Comparison of ENCODE assay signal across 9 mouse cellular contexts in the genomic region with DNA sequence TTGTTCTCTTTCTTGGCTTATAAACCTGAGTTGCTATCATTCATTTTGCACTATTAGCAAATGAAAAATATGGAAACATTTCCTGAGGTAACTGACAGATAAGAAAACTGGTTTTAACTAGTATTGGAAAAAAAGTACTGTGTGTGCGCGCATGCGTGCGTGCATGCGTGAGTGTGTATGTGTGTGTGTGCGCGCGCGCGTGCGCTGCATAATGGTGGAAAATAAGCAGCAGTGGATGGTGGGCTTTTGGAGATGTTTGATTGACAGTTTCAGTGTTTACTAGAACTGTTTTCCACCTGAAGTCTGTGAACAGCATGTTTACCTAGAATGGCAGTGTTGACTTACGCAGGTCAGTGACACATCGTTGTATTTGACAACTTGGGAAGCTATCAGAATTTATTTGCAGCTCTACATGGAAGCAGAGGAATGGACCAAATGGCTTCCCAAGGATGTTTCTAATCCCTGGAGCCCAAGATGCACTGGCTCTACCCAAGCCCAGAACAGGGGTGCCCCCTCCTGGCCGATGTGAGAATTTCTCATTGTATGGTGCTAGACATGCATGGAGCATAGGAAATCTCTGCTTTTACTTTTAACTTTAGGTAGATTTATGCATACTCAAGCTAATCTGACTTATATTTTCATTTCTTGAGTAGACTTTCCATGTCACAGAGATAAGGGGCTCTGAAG.
A peak's percentile ranks its signal among the peaks of the same experiment; 100 is the strongest.
DNase-seq lines count a peak whose midpoint lies in the region; ATAC-seq lines count a peak whose summit lies in the region.
"Had no signal": no experiment of that assay in that cellular context is flagged by ENCODE, and none has a peak within 500 bp of the region (broad histone marks: within the 10 kb centered on the region; RNA-seq: fewer than 3 reads in every experiment).

No protein-coding gene starts in this region.

- no peaks in the 10 kb centered on the region for H3K4me1 ChIP-seq in hindbrain, embryonic 14.5 days (replicated peaks; ENCODE audit: control insufficient read depth, insufficient read depth, low read length)
- H3K4me1 ChIP-seq: liver, embryonic 15.5 days had no signal

- 85% methylated on average over 14 of the region's 14 CpGs for WGBS in hindbrain, embryonic 14.5 days

- no peaks in the 10 kb centered on the region for H3K9me3 ChIP-seq in hindbrain, embryonic 14.5 days (ENCODE audit: control insufficient read depth, low read length)
- H3K9me3 ChIP-seq: liver, embryonic 15.5 days had no signal

- peak; percentile 92 for DNase-seq in Muller cell, postnatal 12 days (ENCODE audit: inconsistent ontology term)
- peak; percentile 68 to 76 for DNase-seq in cerebellum, adult 18-20 months
- DNase-seq in hindbrain, embryonic 14.5 days (ENCODE audit: low spot score) = peak; percentile 90
- peak; percentile 90 to 92 for DNase-seq in layer of hippocampus, postnatal 10 days (ENCODE audit: low spot score in 2 of 2)
- DNase-seq in right cerebral cortex, postnatal 10 days (ENCODE audit: low spot score in 2 of 2) = peak; percentile 72 to 87
- peak; percentile 71 to 74 for DNase-seq in urinary bladder, postnatal 36 days (ENCODE audit: low spot score in 2 of 2)

- H3K27ac ChIP-seq in hindbrain, embryonic 14.5 days = no peak overlapping the region
- H3K27ac ChIP-seq: liver, embryonic 15.5 days had no signal

- no peak overlapping the region for H3K9ac ChIP-seq in hindbrain, embryonic 14.5 days
- H3K9ac ChIP-seq: liver, embryonic 15.5 days had no signal

- ATAC-seq in frontal cortex, adult (ENCODE audit: low TSS enrichment) = peak; percentile 79
- ATAC-seq in hindbrain, embryonic 14.5 days (ENCODE audit: low FRiP score) = peak; percentile 89
- peak; percentile 71 for ATAC-seq in megakaryocyte, adult 5-6 weeks (ENCODE audit: poor library complexity, severe bottlenecking)

- H3K27me3 ChIP-seq in hindbrain, embryonic 14.5 days (ENCODE audit: control insufficient read depth, insufficient read depth, low read length) = no peaks in the 10 kb centered on the region
- H3K27me3 ChIP-seq: liver, embryonic 15.5 days had no signal

- H3K36me3 ChIP-seq in hindbrain, embryonic 14.5 days (replicated peaks; ENCODE audit: control insufficient read depth, insufficient read depth) = no peaks in the 10 kb centered on the region
- H3K36me3 ChIP-seq: liver, embryonic 15.5 days had no signal

- no peak overlapping the region for H3K4me2 ChIP-seq in hindbrain, embryonic 14.5 days (replicated peaks)
- H3K4me2 ChIP-seq: liver, embryonic 15.5 days had no signal

- H3K4me3 ChIP-seq in hindbrain, embryonic 14.5 days (replicated peaks; ENCODE audit: low read length) = no peak overlapping the region
- H3K4me3 ChIP-seq: liver, embryonic 15.5 days had no signal
